Mouse (Mus musculus) forebrain, embryonic 11.5 days (tissue): ENCODE data around the gene Zfp386. TPM values are rescaled to one million over a fixed set of nuclear protein-coding genes. Genes with fewer than 3 reads are reported as not detected.
A peak's percentile ranks its signal among the peaks of the same experiment; 100 is the strongest.

Experiments used
- ATAC-seq: fragments of 200-750 bp; cut with Nextera tagmentation; replicated peaks from 2 replicates; pipeline ENCODE4 v1.8.0; 2017; ENCODE audit warnings: moderate TSS enrichment; ENCODE audit not compliant: low FRiP score
- DNase-seq: peaks from one replicate; pipeline ENCODE4 v3.0.0-alpha.2; 2017; ENCODE audit warnings: low spot score
- H3K27ac ChIP-seq: fragments of 300-500 bp; sonication (generic); 2 replicates; pipeline ENCODE4 v1.5.1; 2014; ENCODE audit warnings: low read depth, low read length
- H3K27me3 ChIP-seq: fragments of 300-500 bp; sonication (generic); 2 replicates; pipeline ENCODE4 v1.6.1; 2014; ENCODE audit warnings: mild to moderate bottlenecking, low read length, mixed read lengths; ENCODE audit not compliant: control insufficient read depth, insufficient read depth
- H3K36me3 ChIP-seq: fragments of 300-500 bp; sonication (generic); 2 replicates; pipeline ENCODE4 v1.6.1; 2014; ENCODE audit warnings: mild to moderate bottlenecking, low read length, moderate library complexity, mixed read lengths; ENCODE audit not compliant: control insufficient read depth, insufficient read depth
- H3K4me1 ChIP-seq: fragments of 300-500 bp; sonication (generic); replicated peaks from 2 replicates; pipeline ENCODE4 v1.6.1; 2014; ENCODE audit warnings: low read length, mixed read lengths; ENCODE audit not compliant: control insufficient read depth, insufficient read depth
- H3K4me2 ChIP-seq: fragments of 300-500 bp; sonication (generic); 2 replicates; pipeline ENCODE4 v1.6.1; 2014; ENCODE audit warnings: low read depth, mild to moderate bottlenecking, low read length, moderate library complexity, mixed read lengths; ENCODE audit not compliant: severe bottlenecking
- H3K4me3 ChIP-seq: fragments of 300-500 bp; sonication (generic); 2 replicates; pipeline ENCODE4 v1.5.1; 2014; ENCODE audit warnings: low read depth, low read length
- H3K9ac ChIP-seq: fragments of 300-500 bp; sonication (generic); 2 replicates; pipeline ENCODE4 v1.6.1; 2014; ENCODE audit warnings: low read length
- H3K9me3 ChIP-seq: fragments of 300-500 bp; sonication (generic); 2 replicates; pipeline ENCODE4 v1.6.1; 2016; ENCODE audit warnings: low read length, mixed read lengths; ENCODE audit not compliant: control insufficient read depth
- WGBS: fragments of 180-500 bp; shearing (Covaris S2); extraction: QIAGEN DNeasy Blood & Tissue Kit; methylation state at CpG from one replicate; pipeline ENCODE4 v1.1.7; 2014; 5-methylcytosine and 5-hydroxymethylcytosine counted together
- polyA plus RNA-seq: library from polyadenylated mRNA; unstranded; fragments of >200 nt; fragmentation: Nextera tagmentation; extraction: Ambion mirVana; gene quantifications from 2 replicates; pipeline ENCODE4 v1.2.1, GENCODE M21; 2014

The Zfp386 gene
- polyA plus RNA-seq, 1 experiment from 2014 or later, result 66.4 TPM

DNA sequence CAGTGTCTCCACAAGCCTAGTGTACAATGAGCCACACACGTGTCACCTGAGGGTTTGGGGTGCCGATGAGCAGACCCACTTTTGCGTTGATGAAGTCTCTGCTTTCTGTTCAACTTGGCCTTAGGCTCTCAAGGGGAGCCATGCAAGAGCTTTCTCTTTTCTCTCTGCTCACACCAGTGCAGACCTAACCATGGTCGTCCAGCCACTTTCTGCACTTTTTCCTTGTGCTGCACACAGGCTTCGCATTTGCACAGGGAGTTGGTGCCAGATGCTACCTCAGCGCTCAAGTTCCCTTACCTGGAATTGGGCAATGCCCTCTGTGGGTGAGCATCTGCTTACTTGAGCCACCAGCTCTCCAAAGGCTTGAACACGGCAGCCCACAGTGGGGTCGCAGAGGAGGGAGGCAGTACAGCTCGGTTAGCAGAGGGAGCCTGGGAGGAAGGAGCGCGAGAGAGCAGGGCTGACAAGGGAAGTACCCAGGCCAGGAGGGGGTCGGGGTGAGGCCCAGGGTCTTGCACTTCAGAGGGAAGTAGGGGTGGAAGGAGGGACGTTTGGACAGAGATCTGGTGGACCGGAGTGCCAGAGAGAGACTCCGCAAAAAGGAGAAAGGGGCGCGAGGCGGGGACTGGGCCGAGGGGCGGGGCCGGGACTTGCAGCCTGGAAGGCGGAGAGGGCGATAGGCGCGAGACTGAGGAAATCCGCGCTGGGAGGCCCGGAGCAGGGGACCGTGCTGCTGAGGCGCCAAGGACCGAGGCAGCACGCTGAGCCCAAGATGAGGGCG is 29.7 kb downstream of the Zfp386 start, which contains the start of gene Vipr2:
Gene Vipr2 (plus strand): TSS at position 653 of the 781 bp plus-strand sequence.
- Histone ChIP-seq H3K9ac (peak within 1 kb of the TSS; percentile 77), H3K4me3 (peak within 1 kb of the TSS; percentile 52), H3K4me2 (peak within 1 kb of the TSS; percentile 91), H3K27ac (no peak within 1 kb of the TSS), H3K27me3 (peaks cover 6% of the 10 kb centered on the region; the same call in 1 of the 2 replicates), H3K9me3 (no peaks in the 10 kb centered on the region), H3K36me3 (no peaks in the 10 kb centered on the region), H3K4me1 (no peaks in the 10 kb centered on the region)
- peak; percentile 97 for ATAC-seq
- peak; percentile 89 for DNase-seq
- 5% methylated on average over 31 of the region's 33 CpGs for WGBS

DNA sequence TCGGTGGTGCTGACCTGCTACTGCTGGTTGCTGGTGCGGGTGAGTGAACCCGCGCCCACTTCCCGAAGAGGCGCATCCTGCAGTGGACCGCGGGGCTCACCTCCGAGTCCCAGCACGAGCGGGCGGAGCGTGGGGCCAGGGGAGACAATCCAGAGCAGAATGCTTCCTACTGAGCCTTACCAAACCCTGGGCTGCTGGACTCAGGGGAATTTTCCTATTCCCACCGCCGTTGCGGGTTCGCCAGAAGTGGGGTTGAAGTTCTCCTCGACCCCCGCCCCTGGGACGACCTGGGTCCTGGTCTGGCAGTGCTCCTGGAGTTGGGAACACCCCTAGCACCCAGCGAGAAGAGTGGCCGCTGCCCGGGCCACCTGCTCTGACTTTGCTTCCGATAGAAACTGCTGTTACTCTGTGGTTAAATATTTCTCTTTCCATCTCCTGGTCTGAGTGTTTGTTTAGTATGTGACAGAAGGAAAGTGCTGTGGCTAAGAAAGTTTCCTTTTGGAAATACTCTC is 30.4 kb downstream of the Zfp386 start:
- Histone ChIP-seq H3K9me3 (no peaks in the 10 kb centered on the region), H3K27ac (no peak overlapping the region), H3K4me3 (peak overlapping the region; percentile 52), H3K4me2 (peak overlapping the region; percentile 91), H3K27me3 (peaks cover 6% of the 10 kb centered on the region; the same call in 1 of the 2 replicates), H3K9ac (peak overlapping the region; percentile 77), H3K4me1 (no peaks in the 10 kb centered on the region), H3K36me3 (no peaks in the 10 kb centered on the region)
- DNase-seq (no peak), ATAC-seq (peak; percentile 59; the same call in 1 of the 2 replicates)
- WGBS, result under 1% methylated on average over 24 of the region's 24 CpGs

DNA sequence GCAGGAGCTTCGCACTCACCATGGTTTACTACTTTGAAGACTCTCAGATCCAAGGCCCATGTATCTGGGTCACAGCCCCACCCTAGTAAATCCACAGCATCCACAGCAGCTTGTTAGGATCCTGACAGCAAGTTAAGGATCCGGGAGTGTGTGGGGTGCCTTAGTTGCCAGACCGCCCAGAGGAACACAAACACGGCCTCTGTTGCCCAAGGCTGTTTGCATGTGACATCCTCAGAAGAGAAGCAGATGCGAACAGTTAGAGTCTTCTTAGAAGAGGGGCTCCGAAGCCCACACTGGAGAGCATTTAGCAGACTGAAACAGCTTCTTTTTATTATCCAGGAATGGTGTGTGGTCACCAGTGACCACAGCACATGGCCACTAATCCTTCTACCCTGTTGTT is 35.6 kb downstream of the Zfp386 start:
- H3K36me3 ChIP-seq, result no peaks in the 10 kb centered on the region
- no peak overlapping the region for H3K27ac ChIP-seq
- no peak for ATAC-seq
- no peaks in the 10 kb centered on the region for H3K27me3 ChIP-seq
- no peaks in the 10 kb centered on the region for H3K9me3 ChIP-seq
- DNase-seq, result no peak
- H3K9ac ChIP-seq, result no peak overlapping the region
- H3K4me1 ChIP-seq, result no peaks in the 10 kb centered on the region
- WGBS, result 87% methylated on average over 6 of the region's 6 CpGs
- H3K4me2 ChIP-seq, result no peak overlapping the region
- H3K4me3 ChIP-seq, result no peak overlapping the region

DNA sequence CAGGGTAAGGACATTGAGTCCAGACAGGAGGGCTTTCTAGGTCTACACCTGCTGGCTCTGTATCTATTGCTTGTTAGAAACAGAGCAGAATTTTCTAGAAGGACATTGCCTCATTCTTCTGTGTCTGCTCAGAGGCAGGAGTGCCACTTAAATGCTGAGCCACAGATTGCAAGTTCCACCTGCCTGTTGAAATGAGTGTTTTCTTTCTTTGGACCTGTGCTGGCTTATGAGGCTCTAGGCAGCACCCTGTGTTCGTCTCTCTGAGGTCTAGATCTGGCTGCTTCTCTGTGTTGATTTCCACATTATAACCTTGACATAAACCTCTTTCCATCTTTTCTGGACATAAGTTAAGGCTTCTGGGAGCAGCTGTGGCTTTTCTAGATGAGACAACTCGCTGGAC is 36.8 kb downstream of the Zfp386 start:
- no peak overlapping the region for H3K4me2 ChIP-seq
- ATAC-seq, result no peak
- H3K4me1 ChIP-seq, result no peaks in the 10 kb centered on the region
- no peak overlapping the region for H3K9ac ChIP-seq
- no peaks in the 10 kb centered on the region for H3K9me3 ChIP-seq
- no peaks in the 10 kb centered on the region for H3K27me3 ChIP-seq
- no peak overlapping the region for H3K27ac ChIP-seq
- no peaks in the 10 kb centered on the region for H3K36me3 ChIP-seq
- no peak for DNase-seq
- no peak overlapping the region for H3K4me3 ChIP-seq
- 83% methylated on average over 2 of the region's 2 CpGs for WGBS

DNA sequence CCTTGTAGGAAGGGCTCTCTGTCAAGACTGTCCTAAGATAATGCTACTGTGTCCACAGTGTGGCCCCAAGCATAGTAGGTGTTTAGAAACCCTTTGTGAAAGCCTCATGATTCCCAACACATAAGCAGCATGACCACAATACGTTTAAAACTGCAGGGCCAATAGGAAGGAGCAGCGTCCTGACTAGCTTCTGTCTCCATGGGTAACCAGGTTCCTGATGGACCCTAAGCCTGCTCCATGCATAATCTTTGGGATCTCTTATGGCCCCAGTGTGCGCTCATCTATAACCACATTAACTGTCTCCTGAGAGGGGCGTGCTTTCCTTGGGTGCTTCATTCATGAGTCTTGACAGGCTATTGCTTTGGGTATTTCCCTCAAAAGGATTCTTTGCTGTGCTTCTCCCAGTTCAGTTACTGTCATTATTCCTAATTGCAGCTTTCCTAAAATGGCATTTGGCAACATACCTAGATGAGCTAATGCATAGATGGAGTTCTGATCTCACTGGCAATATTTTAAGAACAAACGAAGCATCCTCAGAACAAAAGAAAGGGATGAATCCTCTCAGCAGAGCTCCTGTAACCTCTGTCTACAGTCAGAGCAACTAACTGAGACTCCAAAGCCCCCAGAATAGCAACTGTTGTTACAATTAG is 39.6 kb downstream of the Zfp386 start:
- H3K36me3 ChIP-seq, result no peaks in the 10 kb centered on the region
- no peak overlapping the region for H3K9ac ChIP-seq
- H3K4me2 ChIP-seq, result no peak overlapping the region
- no peaks in the 10 kb centered on the region for H3K4me1 ChIP-seq
- H3K27ac ChIP-seq, result no peak overlapping the region
- WGBS, result 90% methylated on average over 5 of the region's 5 CpGs
- H3K4me3 ChIP-seq, result no peak overlapping the region
- no peaks in the 10 kb centered on the region for H3K27me3 ChIP-seq
- ATAC-seq (no peak), DNase-seq (no peak)
- H3K9me3 ChIP-seq, result no peaks in the 10 kb centered on the region

DNA sequence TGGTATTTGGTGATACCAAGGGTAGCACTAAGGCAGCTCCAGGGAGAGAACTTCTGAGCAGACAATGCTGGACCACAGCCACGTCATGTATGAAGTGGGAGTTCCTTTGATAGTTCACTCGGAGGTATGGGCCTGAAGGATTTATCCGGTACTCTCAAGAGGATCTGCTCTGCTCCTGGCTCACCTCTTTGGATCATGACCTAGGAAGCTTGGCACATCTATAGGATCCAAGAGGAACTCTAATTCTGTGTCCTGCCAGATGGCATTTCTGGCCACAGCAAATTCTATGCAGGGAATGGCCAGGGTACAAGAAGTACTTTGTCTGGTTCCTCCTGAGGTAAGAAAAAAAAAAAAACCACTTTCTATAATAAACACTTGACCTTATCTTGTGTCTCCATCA is 42.3 kb downstream of the Zfp386 start:
- 95% methylated on average over 3 of the region's 3 CpGs for WGBS
- H3K9ac ChIP-seq, result no peak overlapping the region
- ATAC-seq (no peak), DNase-seq (no peak)
- H3K4me3 ChIP-seq, result no peak overlapping the region
- no peaks in the 10 kb centered on the region for H3K36me3 ChIP-seq
- H3K9me3 ChIP-seq, result no peaks in the 10 kb centered on the region
- no peak overlapping the region for H3K27ac ChIP-seq
- H3K4me2 ChIP-seq, result no peak overlapping the region
- no peaks in the 10 kb centered on the region for H3K4me1 ChIP-seq
- H3K27me3 ChIP-seq, result no peaks in the 10 kb centered on the region

DNA sequence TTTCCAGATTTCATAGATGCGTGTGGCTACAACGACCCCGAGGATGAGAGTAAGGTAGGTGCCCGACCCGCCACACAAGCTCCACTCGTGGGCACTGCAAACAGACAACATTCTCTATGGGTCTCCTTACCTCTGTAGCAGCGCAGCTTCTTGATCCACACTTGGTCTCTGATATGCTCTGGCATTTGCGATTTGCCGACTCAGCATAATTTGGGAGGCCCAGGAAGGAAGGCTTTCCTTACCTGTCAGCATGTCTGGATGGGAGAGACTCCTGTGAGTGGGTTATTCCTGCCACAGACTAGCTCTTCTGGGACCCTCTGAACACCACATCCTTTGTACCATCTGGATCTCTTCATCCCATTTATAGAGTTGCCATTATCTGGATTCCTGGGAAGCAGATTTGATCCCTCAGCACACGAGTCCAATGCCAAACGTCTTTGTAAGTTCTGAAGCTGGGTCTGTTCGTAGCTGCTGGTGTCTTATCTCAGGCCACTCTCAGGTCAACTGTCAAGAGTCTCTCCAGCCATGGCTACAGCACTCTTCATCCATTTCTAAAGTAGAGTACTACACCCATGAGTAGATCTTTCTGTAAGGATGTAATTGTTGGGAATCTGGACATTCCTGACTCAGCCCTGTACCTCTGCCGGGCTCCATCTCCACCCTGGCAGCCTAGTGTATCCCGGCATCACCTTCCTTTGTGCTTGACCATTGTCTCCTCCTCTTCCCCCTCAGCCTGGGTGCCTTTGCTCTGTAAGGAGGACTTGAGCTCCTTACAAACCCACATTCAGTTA is 47.4 kb downstream of the Zfp386 start:
- no peak overlapping the region for H3K4me2 ChIP-seq
- DNase-seq, result no peak
- H3K27ac ChIP-seq, result no peak overlapping the region
- no peak overlapping the region for H3K4me3 ChIP-seq
- no peaks in the 10 kb centered on the region for H3K9me3 ChIP-seq
- no peak for ATAC-seq
- 90% methylated on average over 14 of the region's 14 CpGs for WGBS
- H3K4me1 ChIP-seq, result no peaks in the 10 kb centered on the region
- H3K27me3 ChIP-seq, result no peaks in the 10 kb centered on the region
- no peak overlapping the region for H3K9ac ChIP-seq
- H3K36me3 ChIP-seq, result no peaks in the 10 kb centered on the region

DNA sequence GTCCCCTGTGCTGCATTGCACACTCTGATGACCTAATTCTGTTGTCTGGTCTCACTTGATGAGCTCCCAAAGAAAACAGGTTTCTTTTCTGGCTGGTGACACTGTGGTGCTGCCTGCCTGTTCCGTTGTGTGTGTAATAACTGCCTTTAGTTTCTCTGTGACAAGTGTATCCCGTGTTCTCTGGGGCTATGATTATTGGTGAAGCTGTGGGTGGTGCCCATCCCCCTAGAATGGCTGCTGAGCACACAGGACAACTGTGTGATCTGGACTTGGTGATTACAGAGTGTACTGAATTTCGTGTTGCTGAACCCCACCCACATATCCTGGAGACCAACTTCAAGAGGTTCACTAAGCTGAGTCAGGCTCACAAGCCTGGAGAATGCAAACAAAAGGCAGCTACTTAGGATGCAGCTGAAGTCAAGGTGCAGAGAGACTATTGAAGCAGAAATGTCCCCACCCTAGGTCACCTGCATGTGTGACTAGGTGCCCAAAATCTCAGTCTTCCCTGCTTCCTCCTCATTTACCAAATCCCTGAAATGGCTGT is 48.9 kb downstream of the Zfp386 start:
- Histone ChIP-seq H3K4me2 (no peak overlapping the region), H3K4me1 (no peaks in the 10 kb centered on the region), H3K36me3 (no peaks in the 10 kb centered on the region), H3K9ac (no peak overlapping the region), H3K27me3 (no peaks in the 10 kb centered on the region), H3K4me3 (no peak overlapping the region), H3K9me3 (no peaks in the 10 kb centered on the region), H3K27ac (no peak overlapping the region)
- no peak for DNase-seq
- 72% methylated on average over 3 of the region's 3 CpGs for WGBS
- ATAC-seq, result no peak
